Mouse (Mus musculus) layer of hippocampus, adult 11-12 months (tissue): Measurements from ENCODE around the gene Gm136.

ENCODE experiments used
- DNase-seq: peaks from one replicate; pipeline ENCODE4 v3.0.0; 2022; ENCODE audit warnings: low spot score

Gm136 gene

GRCm38 (mm10) chr4:34708127-34708526 is 47.9 kb downstream of the Gm136 start:
- no peak for DNase-seq

DNA sequence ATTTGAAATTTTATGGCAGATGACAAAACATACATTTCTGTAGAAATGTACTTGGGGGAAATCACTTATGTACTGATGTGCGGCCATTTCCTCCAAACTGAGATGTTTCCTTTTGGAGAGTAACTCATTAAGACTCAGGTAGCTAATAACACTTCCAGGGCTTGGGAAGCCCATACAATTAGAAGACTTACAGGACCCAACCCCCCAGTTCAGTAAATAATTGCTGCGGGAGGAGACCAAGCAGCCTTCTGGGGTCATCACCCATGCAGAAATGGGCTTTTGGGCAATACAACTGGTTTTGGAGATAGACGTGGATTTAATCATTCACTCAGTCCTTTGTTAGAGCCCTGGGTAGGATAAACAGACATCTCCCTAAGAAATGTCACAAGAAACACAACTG is 48.8 kb downstream of the Gm136 start:
- DNase-seq: no peak

- no peak for DNase-seq
Measured at GRCm38 (mm10) chr4:34703029-34703428, 53.0 kb downstream of the Gm136 start.

DNA sequence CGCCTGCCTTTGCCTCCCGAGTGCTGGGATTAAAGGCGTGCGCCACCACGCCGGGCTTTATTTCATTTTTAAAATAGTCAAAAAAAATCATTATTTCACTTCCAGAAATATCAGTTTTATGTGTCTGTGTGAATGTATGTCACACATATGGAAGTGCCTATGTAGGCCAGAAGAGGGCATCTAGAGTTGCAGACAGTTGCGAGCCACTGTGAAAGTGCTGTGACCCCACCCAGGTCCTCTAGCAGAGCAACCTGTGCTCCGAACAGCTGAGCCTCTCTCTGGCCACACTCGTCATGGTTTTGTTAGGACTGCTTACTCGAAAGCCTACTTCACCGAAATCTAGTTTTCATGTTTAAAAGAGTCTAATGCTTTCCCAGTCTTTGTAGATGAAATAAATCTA is 53.8 kb downstream of the Gm136 start:
- DNase-seq: no peak

GRCm38 (mm10) chr4:34701528-34701927 is 54.5 kb downstream of the Gm136 start:
- DNase-seq: peak; percentile 38
